Mouse (Mus musculus) liver, embryonic 14.5 days (tissue): ENCODE results near the gene Chil1.

ENCODE experiments used
- CTCF ChIP-seq: IDR thresholded peaks from 2 replicates; pipeline ENCODE4 v1.5.1; 2016; ENCODE audit warnings: antibody characterized with exemption, low read depth, control low read depth
- EP300 ChIP-seq: IDR thresholded peaks from 2 replicates; pipeline ENCODE4 v1.6.1; 2016; ENCODE audit warnings: antibody characterized with exemption, low read depth

DNA sequence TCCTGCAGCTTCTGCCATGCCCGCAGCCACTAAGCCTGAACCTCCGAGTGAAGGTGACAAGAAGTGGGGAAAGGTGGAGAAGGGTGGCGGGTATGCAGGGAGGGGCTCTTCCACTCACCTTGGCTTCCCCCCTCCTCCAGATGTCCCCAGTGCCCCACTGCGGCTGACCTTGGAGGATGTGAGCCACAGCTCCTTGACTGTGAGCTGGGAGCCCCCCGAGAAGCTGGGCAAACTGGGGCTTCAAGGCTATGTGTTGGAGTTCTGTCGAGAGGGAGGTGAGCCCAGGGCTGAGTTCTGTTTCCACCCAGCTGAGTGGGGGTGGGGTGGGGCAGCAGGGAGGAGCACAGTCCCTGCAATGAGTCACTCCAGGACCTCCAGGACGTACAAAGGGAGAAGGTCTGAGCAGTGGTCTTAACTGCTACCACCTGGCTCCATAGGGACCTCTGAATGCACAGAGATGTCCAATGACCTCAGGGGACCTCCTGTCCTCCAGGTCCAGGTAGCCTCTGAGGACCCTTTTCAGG, 11.8 kb downstream of the Chil1 start:
- TF ChIP-seq CTCF = no peak
- TF ChIP-seq EP300 = no peak
